Mouse (Mus musculus) bone marrow macrophage, adult 2 months (primary cell): ENCODE data around the gene Ccdc126. TPM values are rescaled to one million over a fixed set of nuclear protein-coding genes. Genes with fewer than 3 reads are reported as not detected.
"Not testable (repeated sequence)": the region's sequence is repeated elsewhere in the genome, so short reads cannot be mapped to it uniquely, and the experiment has no call there.

Experiments used
- H3K27ac ChIP-seq: 2 replicates; pipeline ENCODE4 v1.5.1; 2012; ENCODE audit warnings: low read depth, low read length; ENCODE audit not compliant: insufficient read depth
- H3K4me1 ChIP-seq: 2 replicates; pipeline ENCODE4 v1.6.1; 2012; ENCODE audit warnings: low read length; ENCODE audit not compliant: control insufficient read depth, insufficient read depth
- H3K4me3 ChIP-seq: 2 replicates; pipeline ENCODE4 v1.5.1; 2012; ENCODE audit warnings: mild to moderate bottlenecking, low read length, moderate library complexity; ENCODE audit not compliant: insufficient read depth
- CTCF ChIP-seq: IDR thresholded peaks from 2 replicates; pipeline ENCODE4 v1.5.1; 2012; ENCODE audit warnings: low read depth, mild to moderate bottlenecking, low read length, moderate library complexity
- POLR2A ChIP-seq: IDR thresholded peaks from 2 replicates; pipeline ENCODE4 v1.6.1; 2012; ENCODE audit warnings: mild to moderate bottlenecking, low read depth, low read length, borderline replicate concordance
- polyA plus RNA-seq: library from polyadenylated mRNA; stranded (reverse); fragments of >200 nt; gene quantifications from 2 replicates; pipeline ENCODE4 v1.2.4, GENCODE M21; 2012; ENCODE audit not compliant: missing spikeins, insufficient read depth, insufficient read length

Ccdc126 gene
- 6.4 and 7.0 TPM in 2 replicates for polyA plus RNA-seq

GRCm38 (mm10) chr6:49318966-49319594, at the start of gene Ccdc126:
Gene Ccdc126 (plus strand): TSS chr6:49319274.
- peaks cover 29% of the 10 kb centered on the region for H3K4me1 ChIP-seq
- TF ChIP-seq POLR2A = no peak
- 0 out of 2 replicates have a peak, but pooled peaks have one; percentile 5 for TF ChIP-seq CTCF
- H3K27ac ChIP-seq = peak within 1 kb of the TSS; percentile 67
- peak within 1 kb of the TSS; percentile 81 for H3K4me3 ChIP-seq

DNA sequence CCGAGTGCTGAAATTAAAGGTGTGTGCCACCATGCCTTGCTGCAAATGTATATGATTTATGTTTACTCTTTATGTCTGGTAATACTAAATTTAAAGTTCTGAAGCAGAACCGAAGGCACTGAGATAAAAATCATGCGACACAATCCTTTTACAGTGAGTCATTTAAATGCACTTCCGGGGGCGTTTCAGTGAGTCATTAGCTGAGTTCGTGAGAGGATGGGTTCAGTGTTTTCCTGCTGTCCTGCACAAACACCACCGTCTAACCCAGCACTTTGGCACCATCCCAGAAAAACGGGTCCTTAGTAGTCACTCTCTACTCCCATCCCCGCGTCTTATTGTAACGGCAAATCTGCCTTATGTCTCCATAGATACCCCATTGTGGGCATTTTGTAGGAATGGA, 49.2 kb upstream of the Ccdc126 start:
- Histone ChIP-seq H3K4me1 (peaks cover 7% of the 10 kb centered on the region; the same call in 1 of the 2 replicates), H3K4me3 (no peak overlapping the region), H3K27ac (peak overlapping the region; percentile 57)
- TF ChIP-seq CTCF = no peak

DNA sequence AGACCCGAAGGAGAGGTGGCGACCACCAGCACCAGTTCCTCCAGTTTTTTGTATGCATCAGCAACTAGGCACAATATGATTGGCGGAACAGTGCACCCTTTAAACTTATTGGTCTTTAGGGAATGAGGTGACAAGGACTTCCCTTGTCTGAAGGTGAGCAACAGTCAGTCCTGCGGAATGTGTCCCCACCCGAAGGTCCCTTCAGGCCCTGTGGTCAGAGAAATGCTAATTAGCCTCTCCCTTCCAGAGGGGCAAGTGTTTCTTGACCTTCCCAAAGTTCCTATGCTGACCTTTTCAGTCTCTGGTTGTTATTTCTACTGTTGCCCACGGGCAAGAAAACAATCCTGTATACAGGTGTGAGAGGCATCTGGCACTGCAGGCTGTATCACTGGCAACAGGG, 47.3 kb upstream of the Ccdc126 start:
- Histone ChIP-seq H3K27ac (no peak overlapping the region), H3K4me3 (no peak overlapping the region), H3K4me1 (peaks cover 7% of the 10 kb centered on the region; the same call in 1 of the 2 replicates)
- no peak for TF ChIP-seq POLR2A
- TF ChIP-seq CTCF = no peak

- H3K27ac ChIP-seq = no peak overlapping the region
- TF ChIP-seq CTCF = no peak
- no peak for TF ChIP-seq POLR2A
Measured at GRCm38 (mm10) chr6:49272863-49273262, 46.2 kb upstream of the Ccdc126 start.

DNA sequence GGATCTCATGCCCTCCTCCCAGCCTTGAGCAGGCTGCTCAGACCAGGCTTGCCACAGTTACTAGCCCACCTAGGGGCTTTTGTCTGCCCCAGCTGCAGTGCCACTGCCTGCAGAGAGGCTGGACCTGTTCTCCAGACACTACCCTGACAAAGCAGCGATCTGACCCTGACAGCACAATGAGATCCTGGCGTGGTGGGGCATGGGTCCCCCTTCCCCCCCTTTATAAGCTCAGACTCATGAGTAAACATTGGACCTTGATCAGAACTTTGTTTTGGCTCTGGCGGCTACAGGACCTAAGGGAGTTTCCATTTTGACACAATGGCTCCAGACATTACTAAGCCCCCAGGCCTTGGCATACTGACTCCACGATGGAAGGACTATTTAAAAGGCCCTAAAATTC, 45.1 kb upstream of the Ccdc126 start:
- no peak overlapping the region for H3K4me3 ChIP-seq
- H3K4me1 ChIP-seq = peaks cover 5% of the 10 kb centered on the region; the same call in 1 of the 2 replicates
- no peak for TF ChIP-seq POLR2A
- no peak for TF ChIP-seq CTCF
- H3K27ac ChIP-seq = no peak overlapping the region

More at GRCm38 (mm10) chr6:49272863-49273262, 46.2 kb upstream of the Ccdc126 start:
- H3K4me3 ChIP-seq = no peak overlapping the region
- peaks cover 5% of the 10 kb centered on the region; the same call in 1 of the 2 replicates for H3K4me1 ChIP-seq

GRCm38 (mm10) chr6:49274416-49275091, 44.5 kb upstream of the Ccdc126 start:
- TF ChIP-seq CTCF (no peak), POLR2A (no peak)

DNA sequence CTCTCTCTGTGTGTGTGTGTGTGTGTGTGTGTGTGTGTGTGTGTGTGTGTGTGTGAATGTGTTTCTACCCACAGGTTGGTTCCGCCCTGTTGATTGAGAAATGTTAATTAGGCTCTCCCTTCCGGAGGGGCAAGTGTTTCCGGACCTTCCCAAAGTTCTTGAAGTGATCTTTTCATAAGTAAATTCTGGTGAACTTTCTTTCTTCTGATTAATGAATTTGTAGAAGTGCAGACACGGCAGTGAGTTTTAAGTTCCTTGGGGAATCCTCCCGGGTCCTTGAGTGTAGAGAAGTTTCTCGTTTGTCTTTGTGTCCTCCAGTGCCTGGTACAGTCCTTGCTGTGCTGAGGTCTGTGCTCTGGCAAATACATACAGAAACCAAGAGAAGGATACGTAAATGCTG, 43.8 kb upstream of the Ccdc126 start:
- TF ChIP-seq CTCF = no peak
- TF ChIP-seq POLR2A = no peak
- Histone ChIP-seq H3K4me1 (no peaks in the 10 kb centered on the region), H3K27ac (no peak overlapping the region)

More at GRCm38 (mm10) chr6:49274416-49275091, 44.5 kb upstream of the Ccdc126 start:
- Histone ChIP-seq H3K4me3 (no peak overlapping the region), H3K27ac (no peak overlapping the region), H3K4me1 (peaks cover 5% of the 10 kb centered on the region; the same call in 1 of the 2 replicates)

GRCm38 (mm10) chr6:49280942-49281341, 38.1 kb upstream of the Ccdc126 start:
- H3K4me1 ChIP-seq = no peaks in the 10 kb centered on the region
- H3K27ac ChIP-seq = no peak overlapping the region
- no peak overlapping the region for H3K4me3 ChIP-seq
- TF ChIP-seq POLR2A (no peak), CTCF (no peak)

More for the DNA sequence above, 43.8 kb upstream of the Ccdc126 start:
- no peak overlapping the region for H3K4me3 ChIP-seq

GRCm38 (mm10) chr6:49282122-49282521, 37.0 kb upstream of the Ccdc126 start:
- H3K4me3 ChIP-seq = no peak overlapping the region
- H3K27ac ChIP-seq = no peak overlapping the region
- no peak for TF ChIP-seq POLR2A
- no peak for TF ChIP-seq CTCF
- no peaks in the 10 kb centered on the region for H3K4me1 ChIP-seq

- Histone ChIP-seq H3K4me1 (no peaks in the 10 kb centered on the region), H3K27ac (no peak overlapping the region)
- TF ChIP-seq POLR2A (no peak), CTCF (no peak)
Measured at GRCm38 (mm10) chr6:49298286-49298685, 20.8 kb upstream of the Ccdc126 start.

GRCm38 (mm10) chr6:49314821-49315220, 4.3 kb upstream of the Ccdc126 start:
- not testable (repeated sequence) for H3K4me1 ChIP-seq, H3K4me3 ChIP-seq, H3K27ac ChIP-seq

More at GRCm38 (mm10) chr6:49298286-49298685, 20.8 kb upstream of the Ccdc126 start:
- H3K4me3 ChIP-seq = no peak overlapping the region
